Mouse (Mus musculus) cerebellum, adult 9-11 months (tissue): ENCODE data around the gene Ecm2.
A peak's percentile ranks its signal among the peaks of the same experiment; 100 is the strongest.

ENCODE experiments used
- DNase-seq: peaks from one replicate; pipeline ENCODE4 v3.0.0; 2022

The Ecm2 gene

GRCm38 (mm10) chr13:49518761-49519160, 14.2 kb downstream of the Ecm2 start:
- DNase-seq, result no peak

GRCm38 (mm10) chr13:49526235-49526634, 21.6 kb downstream of the Ecm2 start:
- no peak for DNase-seq

- no peak for DNase-seq
Measured at GRCm38 (mm10) chr13:49530636-49531035, 26.0 kb downstream of the Ecm2 start.

- DNase-seq, result no peak
Measured at GRCm38 (mm10) chr13:49536946-49537345, 32.3 kb downstream of the Ecm2 start.

GRCm38 (mm10) chr13:49538693-49539092, 34.1 kb downstream of the Ecm2 start:
- DNase-seq, result no peak

- no peak for DNase-seq
Measured at GRCm38 (mm10) chr13:49544279-49544678, 39.7 kb downstream of the Ecm2 start, which contains the start of gene Aspn. Aspn (plus strand) TSS chr13:49544443.

GRCm38 (mm10) chr13:49545646-49546045, 41.0 kb downstream of the Ecm2 start:
- no peak for DNase-seq

GRCm38 (mm10) chr13:49546517-49546916, 41.9 kb downstream of the Ecm2 start:
- DNase-seq, result no peak

- no peak for DNase-seq
Measured at GRCm38 (mm10) chr13:49547563-49548150, 43.0 kb downstream of the Ecm2 start.

- no peak for DNase-seq
Measured at GRCm38 (mm10) chr13:49549616-49550015, 45.0 kb downstream of the Ecm2 start.

GRCm38 (mm10) chr13:49554519-49554918, 49.9 kb downstream of the Ecm2 start:
- DNase-seq, result no peak

- peak; percentile 6 for DNase-seq
Measured at GRCm38 (mm10) chr13:49556203-49556602, 51.6 kb downstream of the Ecm2 start.

GRCm38 (mm10) chr13:49556924-49557323, 52.3 kb downstream of the Ecm2 start:
- no peak for DNase-seq

GRCm38 (mm10) chr13:49559185-49559584, 54.6 kb downstream of the Ecm2 start:
- DNase-seq, result no peak

GRCm38 (mm10) chr13:49560886-49561285, 56.3 kb downstream of the Ecm2 start:
- DNase-seq, result no peak

- no peak for DNase-seq
Measured at GRCm38 (mm10) chr13:49564347-49564746, 59.7 kb downstream of the Ecm2 start.

GRCm38 (mm10) chr13:49570371-49570770, 65.8 kb downstream of the Ecm2 start:
- no peak for DNase-seq

GRCm38 (mm10) chr13:49571418-49571817, 66.8 kb downstream of the Ecm2 start:
- no peak for DNase-seq

GRCm38 (mm10) chr13:49581541-49582530, 77.2 kb downstream of the Ecm2 start, which contains the start of gene Omd:
Omd (plus strand) TSS chr13:49582462.
- no peak for DNase-seq
